Mouse (Mus musculus): ENCODE measurements around the gene Tm9sf3.

GRCm38 (mm10) chr19:41282216-41282615 is 18.4 kb upstream of the Tm9sf3 start:
- TF ChIP-seq CTCF (IDR thresholded peaks at IDR 0.05; ENCODE audit: low read depth) (no peak), EP300 (IDR thresholded peaks at IDR 0.05; ENCODE audit: low read depth) (no peak)
